Mouse (Mus musculus) adrenal gland, adult (tissue): ENCODE data around the gene Bak1.
A peak's percentile ranks its signal among the peaks of the same experiment; 100 is the strongest.

Source experiments
- DNase-seq, 2 experiments: peaks; one replicate each; pipeline ENCODE4 v3.0.0; 2022 to 2023; ENCODE audit warnings: low spot score in 1 of 2; ENCODE audit not compliant: inconsistent age in 2 of 2

Bak1 gene

GRCm38 (mm10) chr17:27028909-27029308, at the start of gene Bak1:
Bak1 (minus strand) TSS chr17:27029009.
- DNase-seq: no peak

GRCm38 (mm10) chr17:27078499-27078898, 49.7 kb upstream of the Bak1 start:
- DNase-seq: no peak

GRCm38 (mm10) chr17:27077920-27078319, 49.1 kb upstream of the Bak1 start:
- no peak for DNase-seq

GRCm38 (mm10) chr17:27077133-27077532, 48.3 kb upstream of the Bak1 start:
- no peak for DNase-seq

GRCm38 (mm10) chr17:27074849-27075745, 46.3 kb upstream of the Bak1 start:
- DNase-seq: no peak

GRCm38 (mm10) chr17:27074236-27074635, 45.4 kb upstream of the Bak1 start:
- DNase-seq: no peak

GRCm38 (mm10) chr17:27073778-27074177, 45.0 kb upstream of the Bak1 start:
- DNase-seq: no peak

GRCm38 (mm10) chr17:27073126-27073525, 44.3 kb upstream of the Bak1 start:
- DNase-seq: no peak

GRCm38 (mm10) chr17:27072363-27072762, 43.6 kb upstream of the Bak1 start:
- DNase-seq: no peak

- peak; percentile 40 to 73 for DNase-seq
These were observed 42.8 kb upstream of the Bak1 start for GRCm38 (mm10) chr17:27071630-27072029.

- DNase-seq: no peak
These were observed 42.1 kb upstream of the Bak1 start for GRCm38 (mm10) chr17:27070913-27071312.

GRCm38 (mm10) chr17:27069071-27069470, 40.3 kb upstream of the Bak1 start:
- DNase-seq: no peak

- DNase-seq: no peak
These were observed 37.3 kb upstream of the Bak1 start for GRCm38 (mm10) chr17:27066065-27066464.

- DNase-seq: no peak
These were observed 35.4 kb upstream of the Bak1 start for GRCm38 (mm10) chr17:27064195-27064594.

- no peak for DNase-seq
These were observed 34.9 kb upstream of the Bak1 start for GRCm38 (mm10) chr17:27063717-27064116.

GRCm38 (mm10) chr17:27062684-27063083, 33.9 kb upstream of the Bak1 start:
- DNase-seq: no peak

- DNase-seq: no peak
These were observed 32.9 kb upstream of the Bak1 start for GRCm38 (mm10) chr17:27061727-27062126.

GRCm38 (mm10) chr17:27060698-27061097, 31.9 kb upstream of the Bak1 start:
- no peak for DNase-seq

GRCm38 (mm10) chr17:27057517-27058055, 28.8 kb upstream of the Bak1 start:
- peak in 1 of 2 experiments; percentile 46 for DNase-seq

GRCm38 (mm10) chr17:27056812-27057516, 28.2 kb upstream of the Bak1 start, which contains the start of gene Itpr3:
Itpr3 (plus strand) TSS chr17:27057304.
- DNase-seq: peak; percentile 85 to 93

GRCm38 (mm10) chr17:27056170-27056569, 27.4 kb upstream of the Bak1 start:
- DNase-seq: peak; percentile 73 to 85

GRCm38 (mm10) chr17:27051514-27051913, 22.7 kb upstream of the Bak1 start:
- peak; percentile 61 to 70 for DNase-seq
